Mouse (Mus musculus): ENCODE data around the gene Amigo1.

Gene Amigo1

GRCm38 (mm10) chr3:108184742-108185141, 1.4 kb upstream of the Amigo1 start:
- DNase-seq, result peak; percentile 35

- no peak for DNase-seq
Observed at GRCm38 (mm10) chr3:108185460-108186097, 556 bp upstream of the Amigo1 start.

GRCm38 (mm10) chr3:108187111-108187795, 1.1 kb downstream of the Amigo1 start:
- DNase-seq, result no peak

- DNase-seq, result no peak
Observed at GRCm38 (mm10) chr3:108188716-108189490, 2.8 kb downstream of the Amigo1 start.

- DNase-seq, result no peak
Observed at GRCm38 (mm10) chr3:108189897-108190296, 3.8 kb downstream of the Amigo1 start.

- no peak for DNase-seq
Observed at GRCm38 (mm10) chr3:108193686-108194085, 7.6 kb downstream of the Amigo1 start.

GRCm38 (mm10) chr3:108195287-108195686, 9.2 kb downstream of the Amigo1 start:
- no peak for DNase-seq

- no peak for DNase-seq
Observed at GRCm38 (mm10) chr3:108195941-108196590, 9.9 kb downstream of the Amigo1 start.

- DNase-seq, result peak; percentile 86
Observed at GRCm38 (mm10) chr3:108197066-108197497, 10.9 kb downstream of the Amigo1 start.

- no peak for DNase-seq
Observed at GRCm38 (mm10) chr3:108199231-108199630, 13.1 kb downstream of the Amigo1 start.

- peak; percentile 99 for DNase-seq
Observed at GRCm38 (mm10) chr3:108200329-108201323, 14.5 kb downstream of the Amigo1 start, which contains the start of gene Cyb561d1. Gene Cyb561d1 (minus strand): TSS chr3:108201212.

- peak; percentile 44 for DNase-seq
Observed at GRCm38 (mm10) chr3:108202506-108202905, 16.4 kb downstream of the Amigo1 start.

GRCm38 (mm10) chr3:108203212-108203611, 17.1 kb downstream of the Amigo1 start:
- no peak for DNase-seq

GRCm38 (mm10) chr3:108203621-108204325, 17.6 kb downstream of the Amigo1 start:
- peak; percentile 87 for DNase-seq

- DNase-seq, result no peak
Observed at GRCm38 (mm10) chr3:108204470-108204869, 18.3 kb downstream of the Amigo1 start.

GRCm38 (mm10) chr3:108205601-108206000, 19.5 kb downstream of the Amigo1 start:
- DNase-seq, result no peak

- DNase-seq, result peak; percentile 64
Observed at GRCm38 (mm10) chr3:108206731-108207375, 20.7 kb downstream of the Amigo1 start.

- DNase-seq, result no peak
Observed at GRCm38 (mm10) chr3:108209001-108209400, 22.9 kb downstream of the Amigo1 start.

GRCm38 (mm10) chr3:108209536-108209935, 23.4 kb downstream of the Amigo1 start:
- no peak for DNase-seq

GRCm38 (mm10) chr3:108209946-108210770, 24.0 kb downstream of the Amigo1 start:
- peak; percentile 95 for DNase-seq

Data from lung, postnatal 10 days (tissue).